Mouse (Mus musculus) limb, embryonic 10.5 days (tissue): ENCODE measurements around the gene Neu3. TPM values are rescaled to one million over a fixed set of nuclear protein-coding genes. Genes with fewer than 3 reads are reported as not detected.

Experiments used
- DNase-seq: peaks from one replicate; pipeline ENCODE4 v3.0.0-alpha.2; 2017; ENCODE audit warnings: low spot score
- H3K27ac ChIP-seq: fragments of 300-500 bp; sonication (generic); 2 replicates; pipeline ENCODE4 v1.5.1; 2016; ENCODE audit warnings: mild to moderate bottlenecking
- H3K27me3 ChIP-seq: fragments of 300-500 bp; sonication (generic); 2 replicates; pipeline ENCODE4 v1.6.1; 2016; ENCODE audit warnings: low read depth, mild to moderate bottlenecking; ENCODE audit not compliant: poor library complexity, severe bottlenecking
- H3K36me3 ChIP-seq: fragments of 300-500 bp; sonication (generic); 2 replicates; pipeline ENCODE4 v1.6.1; 2016; ENCODE audit warnings: mild to moderate bottlenecking, moderate library complexity
- H3K4me1 ChIP-seq: fragments of 300-500 bp; sonication (generic); 2 replicates; pipeline ENCODE4 v1.6.1; 2016
- H3K4me3 ChIP-seq: fragments of 300-500 bp; sonication (generic); 2 replicates; pipeline ENCODE4 v1.5.1; 2016; ENCODE audit warnings: mild to moderate bottlenecking, moderate library complexity
- H3K9me3 ChIP-seq: fragments of 300-500 bp; sonication (generic); replicated peaks from 2 replicates; pipeline ENCODE4 v1.6.1; 2016; ENCODE audit warnings: mild to moderate bottlenecking
- WGBS: fragments of 180-500 bp; shearing (Covaris S2); methylation state at CpG from one replicate; pipeline ENCODE4 v1.1.7; 2016; 5-methylcytosine and 5-hydroxymethylcytosine counted together
- polyA plus RNA-seq: library from polyadenylated mRNA; unstranded; fragments of >200 nt; fragmentation: Nextera tagmentation; extraction: Ambion mirVana; gene quantifications from 2 replicates; pipeline ENCODE4 v1.2.1, GENCODE M21; 2016

Neu3 gene
- polyA plus RNA-seq, 1 experiment from 2014 or later: 2.2 TPM

DNA sequence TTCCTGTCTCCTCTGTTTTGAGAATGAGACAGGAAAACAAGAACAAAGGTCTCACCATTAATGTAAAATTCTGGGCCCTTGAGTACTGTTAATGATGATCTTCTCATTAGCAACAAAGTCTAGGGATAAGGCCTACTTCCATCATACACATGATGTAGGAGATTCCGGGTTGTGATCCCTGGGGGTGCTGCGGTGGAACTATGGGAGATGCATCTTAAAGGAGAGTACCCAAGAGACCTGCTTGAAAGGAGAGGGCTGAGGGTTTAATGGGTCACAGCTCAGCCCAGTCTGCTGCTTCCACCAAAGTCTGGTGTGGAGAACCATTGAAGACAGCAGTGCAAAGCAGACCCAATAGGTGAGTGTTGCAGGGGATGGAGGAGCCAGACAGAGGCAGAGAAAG lies 65.0 kb downstream of the Neu3 start, which contains the start of gene Olfr521:
TSS of gene Olfr521 (plus strand) at position 301 of the 400 bp plus-strand sequence.
- Histone ChIP-seq H3K27me3 (no peaks in the 10 kb centered on the region), H3K4me3 (no peak within 1 kb of the TSS), H3K27ac (no peak within 1 kb of the TSS), H3K9me3 (peaks cover 13% of the 10 kb centered on the region), H3K36me3 (no peaks in the 10 kb centered on the region), H3K4me1 (no peaks in the 10 kb centered on the region)
- WGBS: 84% methylated on average over 2 of the region's 2 CpGs
- no peak for DNase-seq

Other genes with a start within 250 kb of the Neu3 start
- gene Tpbgl, start 201.3 kb downstream of the Neu3 start, polyA plus RNA-seq: 0.05 TPM in 1 of 2 replicates, not detected in the other
- gene Slco2b1, start 117.1 kb downstream of the Neu3 start, polyA plus RNA-seq: 0.92 and 1.6 TPM in 2 replicates
- gene Olfr520, start 98.1 kb downstream of the Neu3 start, polyA plus RNA-seq: not detected in 2 replicates
- gene Olfr521, start 64.9 kb downstream of the Neu3 start, polyA plus RNA-seq: not detected in 2 replicates
- 0.31 and 0.35 TPM in 2 replicates for gene Xrra1, start 30.7 kb upstream of the Neu3 start, polyA plus RNA-seq
- 348 and 375 TPM in 2 replicates for gene Spcs2, start 35.0 kb upstream of the Neu3 start, polyA plus RNA-seq
- 5.6 and 6.3 TPM in 2 replicates for gene Rnf169, start 152.0 kb upstream of the Neu3 start, polyA plus RNA-seq
- gene Chrdl2, start 177.8 kb upstream of the Neu3 start, polyA plus RNA-seq: 0.14 and 0.19 TPM in 2 replicates